Mouse (Mus musculus): ENCODE measurements around the gene Parp1.

Parp1 gene

GRCm38 (mm10) chr1:180568761-180569452, at the start of gene Parp1:
Gene Parp1, plus strand, starts transcription at chr1:180568924.
- DNase-seq (ENCODE audit: inconsistent age in 2 of 2, low spot score in 1 of 2): peak; percentile 96 to 99

- DNase-seq (ENCODE audit: inconsistent age in 2 of 2, low spot score in 1 of 2): no peak
Measured at GRCm38 (mm10) chr1:180519520-180519919, 49.2 kb upstream of the Parp1 start.

DNA sequence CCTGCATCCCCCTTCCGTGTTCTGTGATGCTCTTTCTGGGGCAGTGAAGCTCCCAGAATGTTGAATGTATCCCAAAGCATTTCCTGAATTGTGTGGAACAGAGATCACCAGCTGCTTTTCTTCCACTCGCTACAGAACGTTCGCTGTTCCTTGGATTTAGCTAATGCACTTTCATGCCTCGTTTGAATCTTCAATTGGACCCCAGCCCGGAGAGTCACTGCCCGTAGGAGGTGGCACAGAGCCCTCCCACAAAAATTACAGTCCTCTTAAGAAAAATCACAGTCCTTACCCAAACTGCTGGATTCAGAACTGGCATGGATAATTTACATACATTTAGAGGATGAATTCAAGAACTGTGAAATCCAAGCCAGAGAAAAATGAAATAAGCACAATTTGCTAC, 48.5 kb upstream of the Parp1 start:
- no peak for DNase-seq (ENCODE audit: inconsistent age in 2 of 2, low spot score in 1 of 2)

GRCm38 (mm10) chr1:180523320-180523719, 45.4 kb upstream of the Parp1 start:
- DNase-seq (ENCODE audit: inconsistent age in 2 of 2, low spot score in 1 of 2): no peak

DNA sequence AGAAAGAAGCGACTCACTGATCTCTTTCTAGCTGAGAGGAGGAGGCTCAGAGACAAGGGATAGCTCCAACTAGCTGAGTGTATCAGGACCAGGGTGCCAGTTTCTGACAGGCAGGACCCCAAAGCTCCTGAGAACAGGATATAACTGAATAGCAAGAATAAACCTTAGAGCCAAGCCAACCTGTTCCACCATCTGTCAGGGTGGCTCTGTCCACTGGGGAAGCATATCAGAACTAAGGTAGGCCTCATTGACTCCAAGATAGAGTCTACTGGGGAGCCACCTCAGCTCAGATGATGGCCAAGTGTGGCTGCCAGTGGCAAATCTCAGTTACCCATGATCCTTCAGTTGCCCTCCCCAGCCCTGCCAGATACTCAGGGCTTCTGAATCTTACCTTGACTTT, 43.4 kb upstream of the Parp1 start:
- no peak for DNase-seq (ENCODE audit: inconsistent age in 2 of 2, low spot score in 1 of 2)

GRCm38 (mm10) chr1:180529847-180530246, 38.9 kb upstream of the Parp1 start:
- no peak for DNase-seq (ENCODE audit: inconsistent age in 2 of 2, low spot score in 1 of 2)

DNA sequence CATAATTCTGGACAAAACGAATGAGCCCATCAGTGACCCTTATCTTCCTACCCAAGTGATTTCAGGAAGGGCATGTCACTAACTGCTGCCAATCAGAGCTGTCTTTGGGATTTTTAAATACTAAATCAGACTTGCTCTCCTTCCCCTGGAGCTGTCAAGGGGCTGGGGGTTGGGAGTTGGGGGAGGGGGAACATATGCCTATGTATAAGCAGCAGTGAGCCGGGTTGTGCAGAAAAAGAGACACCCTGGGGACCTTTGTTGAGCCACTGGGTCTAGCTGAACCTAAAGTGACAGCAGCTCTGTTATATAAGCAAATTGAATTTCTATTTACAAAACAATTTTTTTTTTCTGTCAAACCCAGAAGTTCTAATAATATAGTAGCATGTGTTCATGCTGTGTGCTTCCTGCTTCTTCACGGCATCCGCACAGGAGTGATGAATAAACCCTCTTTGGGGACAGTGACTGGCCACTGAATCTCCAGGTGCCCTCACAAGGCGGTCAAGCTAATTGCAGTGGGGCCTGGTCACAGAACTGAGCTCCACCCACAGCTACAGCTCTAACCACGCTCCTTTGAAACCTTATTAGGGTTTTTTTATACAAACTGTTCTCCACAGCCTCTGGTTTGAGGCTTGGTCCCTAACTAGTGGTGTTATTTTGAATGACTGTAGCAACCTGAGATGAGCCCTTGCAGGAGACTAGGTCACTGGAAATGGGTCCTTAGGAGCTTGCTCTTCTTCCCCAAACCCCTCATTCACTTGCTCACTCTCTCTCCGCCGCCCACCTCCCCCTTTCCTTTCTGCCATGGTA, 38.1 kb upstream of the Parp1 start:
- DNase-seq (ENCODE audit: inconsistent age in 2 of 2, low spot score in 1 of 2): no peak

- DNase-seq (ENCODE audit: inconsistent age in 2 of 2, low spot score in 1 of 2): no peak
Measured at GRCm38 (mm10) chr1:180532671-180533070, 36.1 kb upstream of the Parp1 start.

DNA sequence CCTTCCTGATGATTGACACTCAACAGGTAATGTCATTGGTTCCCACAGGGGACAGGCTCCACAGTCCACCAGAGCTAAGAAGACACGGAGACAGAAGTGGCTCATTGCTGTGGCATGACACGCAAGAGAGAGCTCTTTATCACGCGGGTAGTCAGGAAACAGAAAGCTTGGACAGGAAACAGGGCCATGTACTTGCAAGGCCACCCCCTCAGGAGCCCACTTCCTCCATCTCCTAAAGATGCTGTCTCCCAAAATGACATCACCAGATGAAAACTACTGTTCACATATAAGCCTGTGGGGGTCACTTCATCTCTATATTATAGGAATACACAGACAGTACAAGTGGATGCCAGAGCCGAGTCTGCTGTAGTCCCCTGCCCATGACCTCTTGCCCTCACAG, 32.0 kb upstream of the Parp1 start:
- no peak for DNase-seq (ENCODE audit: inconsistent age in 2 of 2, low spot score in 1 of 2)

DNA sequence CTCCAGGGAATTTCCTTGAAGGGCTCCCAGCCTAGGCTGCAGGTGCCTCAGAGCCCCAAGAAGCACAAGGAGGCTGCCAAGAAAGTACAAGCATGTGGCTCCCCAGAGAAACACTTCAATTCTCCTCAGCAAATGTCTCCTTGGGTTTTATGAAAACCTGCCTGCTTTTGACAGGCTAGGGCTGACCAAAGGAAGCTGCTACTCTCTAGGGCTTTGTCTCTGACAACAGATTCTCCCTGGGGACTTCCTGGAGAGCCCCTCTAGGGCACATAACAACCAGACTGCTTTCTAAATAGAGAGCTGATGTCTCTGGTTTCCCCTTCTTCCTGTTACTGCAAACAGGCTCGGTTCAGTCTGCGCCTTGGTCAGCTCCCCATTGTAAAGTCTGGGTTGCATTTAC, 27.5 kb upstream of the Parp1 start:
- no peak for DNase-seq (ENCODE audit: inconsistent age in 2 of 2, low spot score in 1 of 2)

DNA sequence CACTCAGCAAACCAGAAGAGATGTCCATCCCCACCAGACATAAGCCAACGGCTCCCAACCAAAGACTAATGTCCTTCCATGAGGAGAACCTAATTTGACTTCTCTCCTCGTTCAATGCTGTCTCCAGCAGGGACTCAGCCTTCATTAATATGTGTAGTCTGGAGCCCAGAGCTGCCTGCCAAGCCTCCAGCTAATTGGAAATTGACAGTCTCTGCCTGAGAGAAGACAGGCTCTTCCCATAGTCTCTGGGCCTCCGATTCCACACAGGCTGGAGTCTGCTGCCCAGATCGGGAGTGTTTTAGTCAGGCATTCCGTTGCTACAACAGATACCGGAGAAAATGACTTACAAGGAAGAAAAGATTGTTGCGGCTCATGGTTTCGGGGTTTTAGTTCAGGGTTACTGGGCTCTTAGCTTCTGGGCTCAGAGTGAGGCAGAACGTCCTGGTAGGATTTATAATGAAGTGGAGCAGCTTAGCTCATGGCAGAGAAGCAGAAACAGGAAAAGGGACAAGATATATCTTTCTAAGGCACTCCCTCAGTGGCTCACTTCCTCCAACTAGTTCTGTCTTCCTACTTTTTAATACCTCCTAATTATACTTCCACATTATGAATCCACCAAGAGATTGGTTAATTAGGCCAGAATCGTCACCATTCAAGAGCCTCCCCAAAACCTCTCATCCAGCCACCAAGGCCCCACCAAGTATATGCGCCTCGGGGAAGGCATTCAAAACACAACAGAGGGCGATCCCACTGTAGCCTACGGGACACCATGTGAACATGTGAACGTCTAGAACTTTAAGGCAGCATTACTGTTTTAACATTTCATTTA, 26.6 kb upstream of the Parp1 start:
- no peak for DNase-seq (ENCODE audit: inconsistent age in 2 of 2, low spot score in 1 of 2)

DNA sequence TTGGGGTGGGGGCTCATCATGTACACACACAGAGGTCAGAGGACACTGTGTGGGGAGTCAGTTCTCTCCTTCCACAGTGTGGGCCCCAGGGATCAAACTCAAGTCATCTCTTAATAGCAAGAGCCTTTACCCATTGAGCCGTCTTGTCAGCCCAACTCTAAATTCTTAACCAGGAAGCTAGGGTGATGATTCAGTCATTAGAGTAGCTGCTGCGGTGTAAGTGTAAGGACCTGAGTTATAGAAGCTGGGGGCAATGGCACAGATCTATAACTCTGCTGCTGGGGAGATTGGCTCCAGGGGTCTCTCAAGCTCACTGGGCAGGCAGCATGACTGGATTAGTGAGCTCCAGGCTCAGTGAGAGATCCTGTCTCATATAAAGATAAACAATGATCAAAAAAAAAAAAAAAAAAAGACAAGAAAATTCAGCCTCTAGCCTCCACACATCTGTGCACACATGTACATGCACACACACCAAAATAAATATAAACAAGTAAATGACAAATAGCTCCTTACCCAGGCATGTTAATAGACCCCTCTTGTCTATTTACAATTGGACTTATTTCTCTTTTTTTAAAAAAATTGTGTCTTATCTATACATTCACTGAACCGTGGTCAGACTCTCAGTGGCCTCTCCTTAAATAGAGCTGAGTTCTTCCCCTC, 25.9 kb upstream of the Parp1 start:
- DNase-seq (ENCODE audit: inconsistent age in 2 of 2, low spot score in 1 of 2): no peak

DNA sequence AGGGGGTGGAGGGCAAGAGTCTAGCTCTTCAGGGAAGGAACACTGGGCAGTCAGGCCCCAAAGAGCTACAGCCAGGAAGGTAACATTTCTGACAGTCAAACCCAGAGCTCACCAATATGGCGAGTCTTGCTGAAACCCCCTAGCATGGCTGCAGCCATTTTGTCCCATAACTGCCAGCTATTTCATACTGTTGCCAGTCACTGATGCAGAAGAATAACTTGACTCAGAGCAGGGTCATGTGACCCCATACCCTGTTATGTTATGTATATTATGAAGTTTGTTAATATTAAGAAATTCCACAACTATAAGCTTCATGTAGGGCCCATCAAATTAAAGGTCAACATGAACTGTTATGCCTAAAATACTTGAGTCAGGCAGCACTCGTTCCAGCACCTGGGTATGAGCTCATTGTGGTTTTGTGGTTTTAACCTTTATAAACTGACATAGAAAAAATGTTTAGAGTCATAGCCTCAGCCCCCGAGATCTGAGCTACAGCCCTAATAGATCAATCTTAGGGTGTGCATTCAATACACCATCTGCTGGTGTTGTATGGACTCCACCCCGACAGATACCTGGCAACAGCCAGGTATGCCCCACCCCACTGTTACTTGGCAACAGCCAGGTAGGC, 22.7 kb upstream of the Parp1 start:
- DNase-seq (ENCODE audit: inconsistent age in 2 of 2, low spot score in 1 of 2): no peak

GRCm38 (mm10) chr1:180546798-180547750, 21.6 kb upstream of the Parp1 start:
- no peak for DNase-seq (ENCODE audit: inconsistent age in 2 of 2, low spot score in 1 of 2)

DNA sequence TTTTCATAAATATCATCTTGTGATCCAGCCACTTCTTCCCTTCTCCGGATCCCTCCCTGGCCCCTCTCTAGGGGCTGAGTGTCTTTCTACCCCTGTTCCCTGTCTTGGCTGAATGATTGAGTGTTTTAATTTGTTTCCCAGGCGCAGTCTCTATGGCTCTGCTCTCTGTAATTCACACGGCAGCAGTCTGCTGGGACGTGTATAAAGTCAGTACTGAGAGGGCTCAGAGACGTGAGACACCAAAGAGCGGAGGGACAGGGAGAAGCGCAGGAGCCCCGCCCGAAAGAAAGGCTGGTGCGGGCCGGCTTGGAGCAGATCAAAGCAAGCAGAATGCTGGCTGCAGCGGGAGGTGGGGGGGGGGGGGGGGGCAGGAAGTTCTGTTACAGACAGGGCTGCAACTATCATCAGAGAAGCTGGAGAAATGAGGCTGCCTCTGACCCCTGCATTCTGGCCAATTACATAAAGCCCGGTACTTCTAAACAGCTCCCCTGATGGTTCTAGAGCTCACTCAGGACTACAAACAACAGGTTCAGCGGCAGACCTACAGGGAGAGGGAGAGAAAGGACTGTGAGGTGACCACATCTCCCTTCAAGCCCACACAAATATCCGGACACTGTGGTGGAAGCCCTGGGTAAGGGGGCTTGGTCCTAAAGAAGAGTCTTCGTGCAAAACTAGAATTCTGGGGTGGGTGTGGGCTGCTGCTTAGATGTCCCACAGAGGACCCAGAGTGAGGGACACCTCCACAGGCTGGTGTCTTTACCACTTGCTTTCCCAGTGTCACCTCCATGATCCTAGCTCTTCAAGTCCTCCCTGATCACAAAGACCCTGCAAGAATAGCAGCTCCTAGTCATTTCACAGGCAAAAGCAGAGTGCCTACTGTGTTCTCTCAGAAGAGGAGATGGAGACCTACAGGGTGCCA, 20.7 kb upstream of the Parp1 start:
- DNase-seq (ENCODE audit: inconsistent age in 2 of 2, low spot score in 1 of 2): peak; percentile 38 to 58

- DNase-seq (ENCODE audit: inconsistent age in 2 of 2, low spot score in 1 of 2): no peak
Measured at GRCm38 (mm10) chr1:180549539-180550308, 19.0 kb upstream of the Parp1 start.

GRCm38 (mm10) chr1:180550770-180551169, 18.0 kb upstream of the Parp1 start:
- DNase-seq (ENCODE audit: inconsistent age in 2 of 2, low spot score in 1 of 2): peak; percentile 29 to 78

- peak in 1 of 2 experiments; percentile 73 for DNase-seq (ENCODE audit: inconsistent age in 2 of 2, low spot score in 1 of 2)
Measured at GRCm38 (mm10) chr1:180556899-180557298, 11.8 kb upstream of the Parp1 start.

All from adrenal gland, adult (tissue).